Mouse (Mus musculus) intestine, embryonic 14.5 days (tissue): Measurements from ENCODE around the gene Trim30d. TPM values are rescaled to one million over a fixed set of nuclear protein-coding genes. Genes with fewer than 3 reads are reported as not detected.
"Not testable (repeated sequence)": the region's sequence is repeated elsewhere in the genome, so short reads cannot be mapped to it uniquely, and the experiment has no call there.

ENCODE experiments used
- ATAC-seq: fragments of 200-750 bp; cut with Nextera tagmentation; replicated peaks from 2 replicates; pipeline ENCODE4 v1.8.0; 2017; ENCODE audit warnings: low read depth, moderate number of reproducible peaks, moderate TSS enrichment, moderate library complexity; ENCODE audit not compliant: low FRiP score, low TSS enrichment
- DNase-seq: peaks from one replicate; pipeline ENCODE4 v3.0.0-alpha.2; 2018; ENCODE audit warnings: low spot score
- H3K27ac ChIP-seq: fragments of 300-500 bp; sonication (generic); 2 replicates; pipeline ENCODE4 v1.5.1; 2014; ENCODE audit warnings: low read depth, mild to moderate bottlenecking, control low read depth
- H3K27me3 ChIP-seq: fragments of 300-500 bp; sonication (generic); replicated peaks from 2 replicates; pipeline ENCODE4 v1.6.1; 2014; ENCODE audit warnings: low read length, control low read depth; ENCODE audit not compliant: control insufficient read depth, insufficient read depth
- H3K36me3 ChIP-seq: fragments of 300-500 bp; sonication (generic); 2 replicates; pipeline ENCODE4 v1.6.1; 2014; ENCODE audit warnings: low read length, control low read depth; ENCODE audit not compliant: control insufficient read depth, insufficient read depth
- H3K4me1 ChIP-seq: fragments of 300-500 bp; sonication (generic); replicated peaks from 2 replicates; pipeline ENCODE4 v1.6.1; 2014; ENCODE audit warnings: low read length, control low read depth, mixed read lengths; ENCODE audit not compliant: control insufficient read depth, insufficient read depth
- H3K4me2 ChIP-seq: fragments of 300-500 bp; sonication (generic); 2 replicates; pipeline ENCODE4 v1.6.1; 2014; ENCODE audit warnings: low read length
- H3K4me3 ChIP-seq: fragments of 300-500 bp; sonication (generic); 2 replicates; pipeline ENCODE4 v1.5.1; 2014; ENCODE audit warnings: low read depth, low read length, control low read depth, mixed read lengths
- H3K9ac ChIP-seq: fragments of 300-500 bp; sonication (generic); 2 replicates; pipeline ENCODE4 v1.6.1; 2014; ENCODE audit warnings: mild to moderate bottlenecking, low read length
- H3K9me3 ChIP-seq: fragments of 300-500 bp; sonication (generic); 2 replicates; pipeline ENCODE4 v1.6.1; 2016; ENCODE audit warnings: low read length, control low read depth; ENCODE audit not compliant: control insufficient read depth
- WGBS: fragments of 180-500 bp; shearing (Covaris S2); extraction: QIAGEN DNeasy Blood & Tissue Kit; methylation state at CpG from one replicate; pipeline ENCODE4 v1.1.7; 2014; 5-methylcytosine and 5-hydroxymethylcytosine counted together
- polyA plus RNA-seq: library from polyadenylated mRNA; unstranded; fragments of >200 nt; fragmentation: Nextera tagmentation; extraction: Ambion mirVana; gene quantifications from 2 replicates; pipeline ENCODE4 v1.2.1, GENCODE M21; 2014

Trim30d gene
- polyA plus RNA-seq, result 0.49 and 1.1 TPM in 2 replicates

DNA sequence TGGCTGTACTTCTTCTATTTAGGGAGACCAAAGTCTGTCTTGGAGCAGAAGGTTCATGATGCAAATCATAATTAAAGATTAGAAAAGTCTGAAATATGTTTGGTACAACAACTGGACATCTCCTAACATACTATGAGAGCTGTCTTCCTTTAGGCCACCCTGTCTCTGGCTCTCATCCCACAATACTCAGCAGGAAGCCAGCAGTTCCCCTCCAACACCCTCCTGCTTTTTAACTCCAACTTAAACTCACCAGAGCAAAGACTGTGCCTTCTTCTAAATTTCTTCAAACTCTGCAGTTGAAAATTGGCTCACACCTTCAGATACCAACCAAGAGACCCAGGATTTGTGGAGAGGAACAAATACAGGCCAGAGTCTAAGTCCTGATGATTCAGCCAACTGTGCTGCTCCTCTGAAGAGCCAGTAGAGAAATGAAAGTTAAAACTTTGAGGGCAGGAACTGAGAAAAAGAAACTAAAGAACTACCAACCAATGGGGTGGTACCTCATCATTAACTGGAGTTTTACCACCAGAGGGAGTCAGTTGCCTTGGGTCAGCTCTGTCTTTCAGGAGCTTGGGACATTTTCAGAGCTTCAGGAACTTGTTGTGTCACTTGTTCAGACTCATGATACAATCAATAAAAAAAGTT is at the start of gene Trim30d:
Gene Trim30d, minus strand, starts transcription at position 429 of the 645 bp plus-strand sequence.
- not testable (repeated sequence) for H3K4me2 ChIP-seq, ATAC-seq, H3K27me3 ChIP-seq, H3K27ac ChIP-seq, H3K36me3 ChIP-seq, H3K9ac ChIP-seq, H3K4me3 ChIP-seq, H3K9me3 ChIP-seq, H3K4me1 ChIP-seq, DNase-seq

DNA sequence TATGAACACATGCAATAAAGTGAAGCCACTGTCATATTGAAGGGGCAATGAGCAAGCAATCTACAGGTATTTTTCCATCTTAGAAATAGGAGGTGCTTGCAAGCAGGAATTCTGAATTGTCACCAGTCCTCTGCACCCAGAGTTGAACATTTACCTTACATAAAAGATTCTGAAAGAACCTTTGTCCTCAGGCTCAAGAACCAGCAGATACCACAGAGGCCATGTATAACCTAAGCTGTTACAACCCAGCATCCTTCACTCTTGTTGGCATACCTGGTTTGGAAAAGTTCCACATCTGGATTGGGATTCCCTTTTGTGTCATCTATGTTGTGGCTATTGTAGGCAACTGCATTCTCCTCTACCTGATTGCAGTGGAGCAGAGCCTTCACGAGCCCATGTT is 45.1 kb upstream of the Trim30d start:
- no peak for DNase-seq
- Histone ChIP-seq H3K27ac (no peak overlapping the region), H3K9me3 (no peaks in the 10 kb centered on the region), H3K36me3 (no peaks in the 10 kb centered on the region), H3K4me2 (no peak overlapping the region), H3K9ac (no peak overlapping the region), H3K4me1 (no peaks in the 10 kb centered on the region), H3K27me3 (no peaks in the 10 kb centered on the region), H3K4me3 (no peak overlapping the region)
- 77% methylated on average over 1 of the region's 1 CpGs for WGBS
- no peak for ATAC-seq

DNA sequence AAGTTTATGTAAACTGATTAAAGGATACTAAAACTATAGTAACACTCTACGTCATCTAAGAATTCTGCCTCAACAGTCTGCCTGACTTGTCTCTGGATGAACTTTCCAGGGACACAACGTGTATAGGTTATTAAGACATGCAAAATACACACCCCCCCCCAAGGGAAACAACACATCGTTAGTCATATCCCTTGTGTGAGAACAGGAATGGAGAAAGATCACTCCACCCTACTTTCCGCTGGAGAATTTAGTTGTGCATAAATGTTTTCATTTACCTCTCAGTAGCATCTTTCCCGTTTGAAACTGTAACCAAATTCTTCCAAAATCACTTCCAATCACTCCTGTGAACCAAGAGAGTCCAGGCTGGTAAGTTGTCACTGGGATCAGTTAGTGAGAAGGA is 42.2 kb upstream of the Trim30d start, which contains the start of gene Olfr651:
Gene Olfr651, plus strand, starts transcription at position 301 of the 400 bp plus-strand sequence.
- H3K27ac ChIP-seq, result no peak within 1 kb of the TSS
- no peak within 1 kb of the TSS for H3K9ac ChIP-seq
- no peak within 1 kb of the TSS for H3K4me3 ChIP-seq
- H3K4me2 ChIP-seq, result no peak within 1 kb of the TSS
- no peaks in the 10 kb centered on the region for H3K4me1 ChIP-seq
- H3K9me3 ChIP-seq, result no peaks in the 10 kb centered on the region
- no peaks in the 10 kb centered on the region for H3K27me3 ChIP-seq
- no peak for ATAC-seq
- no peaks in the 10 kb centered on the region for H3K36me3 ChIP-seq
- DNase-seq, result no peak
- 68% methylated on average over 5 of the region's 5 CpGs for WGBS

DNA sequence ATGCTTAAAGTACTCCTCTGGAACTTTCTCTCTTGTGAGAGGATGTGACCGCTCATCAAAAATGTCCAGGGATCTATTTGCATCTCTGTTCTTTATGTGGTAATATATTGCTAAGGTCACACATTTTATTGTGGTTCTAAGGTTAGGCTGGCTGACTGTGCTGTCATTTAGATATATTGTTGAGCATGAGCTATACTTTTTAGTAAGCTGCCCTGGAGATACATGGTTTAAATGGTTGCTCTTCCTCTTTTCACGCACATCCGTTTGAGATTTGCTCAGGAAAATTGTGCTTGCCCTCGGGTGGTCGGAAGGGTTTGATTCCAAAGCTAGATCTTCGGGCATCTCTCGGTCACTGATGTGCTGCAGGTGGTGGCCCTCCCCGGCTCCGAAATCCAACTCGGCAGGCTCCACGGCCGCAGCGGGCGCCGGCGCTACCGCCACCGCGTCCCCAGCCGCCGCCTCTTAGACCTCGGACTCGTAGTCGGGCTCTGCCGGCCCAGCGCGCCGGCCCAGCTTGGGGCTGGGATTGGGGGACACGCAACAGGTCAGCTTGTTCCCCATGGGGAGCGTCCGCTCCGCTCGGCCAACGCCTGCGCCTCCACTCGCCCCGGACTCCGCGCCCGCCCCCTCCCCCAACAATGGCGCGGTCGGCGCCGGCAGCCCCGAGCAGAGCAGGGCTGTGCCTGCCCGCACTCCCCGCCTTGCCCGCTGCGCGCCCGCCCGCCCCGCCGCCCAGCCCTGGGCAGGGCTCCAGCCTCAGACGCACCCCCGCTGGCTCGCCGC is 5.9 kb downstream of the Trim30d start:
- Histone ChIP-seq H3K27ac (no peak overlapping the region), H3K36me3 (no peaks in the 10 kb centered on the region), H3K4me1 (no peaks in the 10 kb centered on the region), H3K27me3 (no peaks in the 10 kb centered on the region), H3K9ac (peak overlapping the region; percentile 45), H3K9me3 (no peaks in the 10 kb centered on the region), H3K4me3 (peak overlapping the region; percentile 43), H3K4me2 (peak overlapping the region; percentile 53)
- WGBS, result 3% methylated on average over 46 of the region's 59 CpGs
- ATAC-seq (peak; percentile 93), DNase-seq (peak; percentile 75)

DNA sequence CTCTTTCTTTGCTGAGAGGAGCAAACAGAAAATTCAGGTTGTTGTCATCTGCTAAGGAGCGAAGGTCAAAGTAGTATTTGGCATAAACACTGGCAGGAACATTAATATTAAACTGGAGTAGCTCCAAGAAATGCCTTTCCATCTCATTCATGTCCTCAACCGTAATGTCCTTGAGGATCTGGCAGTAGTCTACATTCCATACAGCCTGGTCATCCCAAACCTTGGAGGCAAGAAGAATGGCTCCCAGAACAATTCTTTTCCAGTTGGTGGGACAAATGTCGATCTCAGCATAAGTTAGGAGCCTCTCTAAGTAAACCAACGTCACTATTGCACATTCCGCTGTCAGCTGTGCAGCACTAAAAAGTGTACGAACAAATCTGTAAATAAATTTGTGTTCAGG is 6.5 kb downstream of the Trim30d start:
- H3K36me3 ChIP-seq, H3K27ac ChIP-seq, H3K4me2 ChIP-seq, H3K9ac ChIP-seq, H3K27me3 ChIP-seq, H3K4me1 ChIP-seq, H3K9me3 ChIP-seq, ATAC-seq, H3K4me3 ChIP-seq, DNase-seq: not testable (repeated sequence)
- WGBS, result 50% methylated on average over 6 of the region's 6 CpGs

DNA sequence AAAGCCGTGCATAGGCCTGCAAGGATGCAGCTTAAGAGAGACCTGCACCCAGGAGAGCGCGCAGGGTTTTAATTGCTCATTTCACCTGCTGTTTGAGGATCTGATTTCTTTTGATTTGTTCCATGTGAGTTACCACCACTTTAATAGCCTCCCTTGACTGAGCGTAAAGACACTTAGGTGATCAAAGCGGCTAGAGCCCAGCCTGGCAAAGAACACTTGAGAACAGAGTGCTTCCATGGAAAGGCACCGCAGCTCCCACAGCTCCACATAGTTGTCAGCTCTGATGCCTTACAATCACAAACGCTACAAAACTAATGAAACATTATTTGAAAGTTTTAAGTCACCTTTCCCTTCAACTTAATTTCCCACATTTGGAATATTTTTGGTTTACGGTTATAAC is 8.2 kb downstream of the Trim30d start:
- not testable (repeated sequence) for ATAC-seq, H3K27me3 ChIP-seq

DNA sequence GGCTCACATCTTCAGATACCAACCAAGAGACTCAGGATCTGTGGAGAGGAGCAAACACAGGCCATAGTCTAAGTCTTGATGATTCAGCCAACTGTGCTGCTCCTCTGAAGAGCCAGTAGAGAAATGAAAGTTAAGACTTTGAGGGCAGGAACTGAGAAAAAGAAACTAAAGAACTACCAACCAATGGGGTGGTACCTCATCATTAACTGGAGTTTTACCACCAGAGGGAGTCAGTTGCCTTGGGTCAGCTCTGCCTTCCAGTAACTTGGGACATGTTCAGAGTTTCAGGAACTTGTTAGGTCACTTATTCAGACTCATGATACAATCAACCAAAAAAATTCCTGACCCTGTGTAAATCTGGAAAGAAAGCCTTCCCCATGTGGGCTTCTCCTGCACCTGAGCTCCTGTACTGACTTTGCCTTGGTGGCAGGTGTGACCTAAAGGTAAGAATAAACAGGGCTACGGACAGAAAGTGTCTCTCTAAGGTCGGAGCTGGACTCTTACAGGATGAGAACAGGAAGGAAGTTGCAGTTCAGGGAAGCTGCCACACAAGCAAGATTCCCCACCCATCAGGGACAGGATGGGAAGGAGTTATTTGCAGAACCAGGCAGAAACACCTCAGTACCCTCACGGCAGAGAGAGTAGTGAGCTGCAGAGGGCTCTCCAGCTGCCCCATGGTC is 42.4 kb downstream of the Trim30d start, which contains the start of gene Trim30a:
Gene Trim30a, minus strand, starts transcription at position 129 of the 680 bp plus-strand sequence.
- Histone ChIP-seq H3K4me1 (no peaks in the 10 kb centered on the region), H3K4me2 (no peak within 1 kb of the TSS), H3K4me3 (no peak within 1 kb of the TSS), H3K27ac (no peak within 1 kb of the TSS), H3K36me3 (no peaks in the 10 kb centered on the region), H3K9me3 (no peaks in the 10 kb centered on the region), H3K9ac (no peak within 1 kb of the TSS), H3K27me3 (no peaks in the 10 kb centered on the region)
- ATAC-seq, result 0 out of 2 replicates have a peak, but pooled peaks have one; percentile 60
- 70% methylated on average over 3 of the region's 3 CpGs for WGBS
- no peak for DNase-seq

More for the DNA sequence above, 8.2 kb downstream of the Trim30d start:
- not testable (repeated sequence) for H3K9me3 ChIP-seq, H3K4me1 ChIP-seq, H3K27ac ChIP-seq, H3K4me2 ChIP-seq, H3K36me3 ChIP-seq, DNase-seq, H3K4me3 ChIP-seq, H3K9ac ChIP-seq
- 68% methylated on average over 6 of the region's 8 CpGs for WGBS

DNA sequence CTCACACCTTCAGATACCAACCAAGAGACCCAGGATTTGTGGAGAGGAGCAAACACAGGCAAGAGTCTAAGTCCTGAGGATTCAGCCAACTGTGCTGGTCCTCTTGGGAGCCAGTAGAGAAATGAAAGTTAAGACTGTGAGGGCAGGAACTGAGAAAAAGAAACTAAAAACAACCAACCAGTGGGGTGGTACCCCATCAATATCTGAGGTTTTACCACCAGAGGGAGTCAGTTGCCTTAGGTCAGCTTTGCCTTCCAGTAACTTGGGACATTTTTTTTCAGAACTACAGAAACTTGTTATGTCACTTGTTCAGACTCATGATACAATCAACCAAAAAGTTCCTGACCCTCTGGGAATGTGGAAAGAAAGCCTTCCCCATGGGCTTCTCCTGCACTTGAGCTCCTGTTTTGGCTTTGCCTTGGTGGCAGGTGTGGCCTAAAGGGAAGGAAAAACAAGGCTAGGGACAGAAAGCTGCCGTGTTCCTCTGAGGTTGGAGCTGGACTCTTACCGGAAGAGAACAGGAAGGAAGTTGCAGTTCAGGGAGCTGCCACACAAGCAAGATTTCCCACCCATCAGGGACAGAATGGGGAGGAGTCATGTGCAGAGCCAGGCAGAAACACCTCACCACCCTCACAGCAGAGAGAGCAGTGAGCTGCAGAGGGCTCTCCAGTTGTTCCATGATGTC is 61.5 kb downstream of the Trim30d start:
- ATAC-seq, result no peak
- Histone ChIP-seq H3K4me1 (no peaks in the 10 kb centered on the region), H3K9ac (no peak overlapping the region), H3K4me2 (no peak overlapping the region), H3K36me3 (no peaks in the 10 kb centered on the region), H3K27me3 (no peaks in the 10 kb centered on the region), H3K4me3 (no peak overlapping the region), H3K9me3 (no peaks in the 10 kb centered on the region), H3K27ac (no peak overlapping the region)
- no peak for DNase-seq
- 56% methylated on average over 2 of the region's 2 CpGs for WGBS
